Mouse (Mus musculus): ENCODE measurements around the gene Bcdin3d. TPM values are rescaled to one million over a fixed set of nuclear protein-coding genes. Genes with fewer than 3 reads are reported as not detected.
A peak's percentile ranks its signal among the peaks of the same experiment; 100 is the strongest.

The Bcdin3d gene
- 16.3 and 17.3 TPM in 2 replicates for polyA plus RNA-seq (2015; fragmentation: Nextera tagmentation; extraction: Ambion mirVana)

DNA sequence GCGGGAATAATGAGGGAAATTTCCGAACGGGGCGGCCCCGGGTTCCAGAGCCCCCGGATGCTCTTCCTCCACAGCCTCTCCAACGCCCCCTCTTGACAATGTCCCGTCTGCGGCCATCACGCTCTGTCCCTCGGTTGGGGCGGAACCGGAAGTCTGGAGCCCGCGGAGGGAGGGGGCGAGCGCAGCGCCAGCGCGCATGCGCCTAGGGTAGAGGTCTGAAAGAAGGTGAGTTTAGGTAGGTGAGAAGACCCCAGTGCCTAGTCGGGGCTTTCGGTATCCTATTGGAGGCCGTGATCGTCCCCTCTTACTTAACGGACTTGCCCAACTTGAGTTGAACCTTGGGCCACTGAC, at the start of gene Bcdin3d:
Bcdin3d (minus strand) TSS at position 155 of the 351 bp plus-strand sequence.
- peak within 1 kb of the TSS; percentile 90 for H3K9ac ChIP-seq
- 0 out of 2 replicates have a peak, but pooled peaks cover 2% of the 10 kb centered on the region for H3K9me3 ChIP-seq
- H3K27ac ChIP-seq = peak within 1 kb of the TSS; percentile 93
- peak; percentile 80 for ATAC-seq (ENCODE audit: insufficient number of reproducible peaks, insufficient read depth, low FRiP score, low TSS enrichment, low read depth)
- no peaks in the 10 kb centered on the region for H3K27me3 ChIP-seq
- WGBS = under 1% methylated on average over 26 of the region's 26 CpGs
- peak within 1 kb of the TSS; percentile 81 for H3K4me3 ChIP-seq
- peak within 1 kb of the TSS; percentile 72 for H3K4me2 ChIP-seq
- peaks cover 17% of the 10 kb centered on the region for H3K36me3 ChIP-seq
- peaks cover 13% of the 10 kb centered on the region for H3K4me1 ChIP-seq

DNA sequence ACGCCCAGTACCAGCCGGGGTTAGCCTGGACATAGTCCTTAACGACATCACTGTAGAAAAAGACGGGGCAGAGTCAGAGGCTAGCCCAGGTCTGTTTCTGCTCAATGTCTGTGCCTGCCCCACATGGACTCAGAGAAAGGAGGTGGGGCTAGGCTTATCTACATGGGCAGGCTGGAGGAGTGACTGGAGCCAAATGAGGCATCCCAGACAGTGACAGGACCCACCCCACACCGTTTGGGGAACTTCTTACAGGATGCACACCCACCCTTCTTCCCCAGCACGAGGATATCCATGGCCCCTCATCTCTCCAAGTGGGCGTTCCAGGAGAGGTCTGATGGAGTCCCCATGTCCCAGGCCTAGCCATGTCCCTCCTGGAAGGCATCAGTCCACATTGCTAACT, 45.8 kb upstream of the Bcdin3d start:
- H3K36me3 ChIP-seq = no peaks in the 10 kb centered on the region
- H3K9ac ChIP-seq = no peak overlapping the region
- no peak; the same call in 1 of the 2 replicates for ATAC-seq (ENCODE audit: insufficient number of reproducible peaks, insufficient read depth, low FRiP score, low TSS enrichment, low read depth)
- H3K4me3 ChIP-seq = no peak overlapping the region
- H3K4me1 ChIP-seq = no peaks in the 10 kb centered on the region
- H3K4me2 ChIP-seq = no peak overlapping the region
- H3K27me3 ChIP-seq = peaks cover 26% of the 10 kb centered on the region
- no peaks in the 10 kb centered on the region for H3K9me3 ChIP-seq
- WGBS = 87% methylated on average over 7 of the region's 7 CpGs
- H3K27ac ChIP-seq = no peak overlapping the region

- Histone ChIP-seq H3K4me2 (no peak overlapping the region), H3K27me3 (peaks cover 23% of the 10 kb centered on the region), H3K4me3 (no peak overlapping the region), H3K9me3 (no peaks in the 10 kb centered on the region), H3K36me3 (no peaks in the 10 kb centered on the region), H3K4me1 (no peaks in the 10 kb centered on the region), H3K9ac (no peak overlapping the region), H3K27ac (no peak overlapping the region)
- WGBS = 84% methylated on average over 9 of the region's 9 CpGs
- no peak for ATAC-seq (ENCODE audit: insufficient number of reproducible peaks, insufficient read depth, low FRiP score, low TSS enrichment, low read depth)
Observed at GRCm38 (mm10) chr15:99519626-99520025, 45.1 kb upstream of the Bcdin3d start.

GRCm38 (mm10) chr15:99517715-99518114, 43.2 kb upstream of the Bcdin3d start:
- WGBS = 68% methylated on average over 7 of the region's 7 CpGs
- Histone ChIP-seq H3K4me2 (no peak overlapping the region), H3K27me3 (peaks cover 20% of the 10 kb centered on the region), H3K4me1 (no peaks in the 10 kb centered on the region), H3K4me3 (no peak overlapping the region), H3K9ac (no peak overlapping the region), H3K36me3 (no peaks in the 10 kb centered on the region), H3K27ac (no peak overlapping the region), H3K9me3 (no peaks in the 10 kb centered on the region)
- no peak for ATAC-seq (ENCODE audit: insufficient number of reproducible peaks, insufficient read depth, low FRiP score, low TSS enrichment, low read depth)

GRCm38 (mm10) chr15:99516715-99517114, 42.2 kb upstream of the Bcdin3d start:
- no peaks in the 10 kb centered on the region for H3K36me3 ChIP-seq
- ATAC-seq (ENCODE audit: insufficient number of reproducible peaks, insufficient read depth, low FRiP score, low TSS enrichment, low read depth) = no peak
- peaks cover 16% of the 10 kb centered on the region for H3K27me3 ChIP-seq
- H3K4me3 ChIP-seq = no peak overlapping the region
- no peak overlapping the region for H3K27ac ChIP-seq
- H3K9ac ChIP-seq = no peak overlapping the region
- WGBS = 54% methylated on average over 8 of the region's 8 CpGs
- H3K4me1 ChIP-seq = no peaks in the 10 kb centered on the region
- no peak overlapping the region for H3K4me2 ChIP-seq
- H3K9me3 ChIP-seq = no peaks in the 10 kb centered on the region

DNA sequence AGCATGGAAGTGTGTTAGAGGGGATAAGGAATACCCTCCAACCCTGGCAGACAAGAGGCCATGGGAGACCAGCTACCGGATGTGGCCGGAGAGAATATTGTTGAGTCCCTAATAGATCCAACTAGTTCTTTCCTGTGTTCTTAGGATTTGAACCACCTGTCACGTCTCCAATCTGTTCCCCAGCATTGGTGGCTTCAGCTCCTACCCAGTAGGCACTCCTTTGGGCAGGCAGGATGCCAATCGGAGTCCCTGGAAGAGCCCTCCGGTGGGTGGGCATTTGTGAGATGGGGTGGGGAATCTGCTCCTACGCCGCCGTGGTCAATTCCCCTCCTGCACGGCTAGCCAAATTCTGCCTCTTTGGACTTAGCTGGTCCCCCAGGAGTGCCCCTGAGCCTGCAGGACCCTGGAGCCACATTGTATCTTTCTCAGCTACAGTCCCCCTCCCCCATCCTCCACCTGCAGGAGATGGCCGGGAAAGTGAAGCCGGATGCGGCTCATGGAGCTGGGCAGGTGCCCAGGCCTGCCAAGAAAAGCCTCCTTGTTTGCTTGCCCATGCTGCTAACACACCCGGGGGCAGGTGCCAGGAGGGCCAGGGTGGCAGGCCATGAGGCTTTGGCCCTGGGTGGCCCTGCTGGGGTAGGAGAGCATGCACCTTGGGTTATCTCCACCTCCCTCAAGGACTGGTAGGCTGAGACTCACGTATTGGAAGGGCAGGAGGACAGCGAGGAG, 37.4 kb upstream of the Bcdin3d start:
- no peak overlapping the region for H3K4me2 ChIP-seq
- H3K4me1 ChIP-seq = no peaks in the 10 kb centered on the region
- peaks cover 6% of the 10 kb centered on the region; the same call in 1 of the 2 replicates for H3K27me3 ChIP-seq
- H3K4me3 ChIP-seq = no peak overlapping the region
- no peak overlapping the region for H3K9ac ChIP-seq
- no peak for ATAC-seq (ENCODE audit: insufficient number of reproducible peaks, insufficient read depth, low FRiP score, low TSS enrichment, low read depth)
- no peaks in the 10 kb centered on the region for H3K36me3 ChIP-seq
- 77% methylated on average over 15 of the region's 15 CpGs for WGBS
- no peak overlapping the region for H3K27ac ChIP-seq
- H3K9me3 ChIP-seq = no peaks in the 10 kb centered on the region

GRCm38 (mm10) chr15:99510621-99511020, 36.1 kb upstream of the Bcdin3d start:
- Histone ChIP-seq H3K27ac (no peak overlapping the region), H3K9me3 (no peaks in the 10 kb centered on the region), H3K9ac (no peak overlapping the region), H3K36me3 (no peaks in the 10 kb centered on the region), H3K27me3 (no peaks in the 10 kb centered on the region), H3K4me1 (peaks cover 7% of the 10 kb centered on the region; the same call in 1 of the 2 replicates), H3K4me2 (no peak overlapping the region), H3K4me3 (no peak overlapping the region)
- 70% methylated on average over 3 of the region's 3 CpGs for whole genome bisulfite sequencing
- ATAC-seq (ENCODE audit: insufficient number of reproducible peaks, insufficient read depth, low FRiP score, low TSS enrichment, low read depth) = no peak

DNA sequence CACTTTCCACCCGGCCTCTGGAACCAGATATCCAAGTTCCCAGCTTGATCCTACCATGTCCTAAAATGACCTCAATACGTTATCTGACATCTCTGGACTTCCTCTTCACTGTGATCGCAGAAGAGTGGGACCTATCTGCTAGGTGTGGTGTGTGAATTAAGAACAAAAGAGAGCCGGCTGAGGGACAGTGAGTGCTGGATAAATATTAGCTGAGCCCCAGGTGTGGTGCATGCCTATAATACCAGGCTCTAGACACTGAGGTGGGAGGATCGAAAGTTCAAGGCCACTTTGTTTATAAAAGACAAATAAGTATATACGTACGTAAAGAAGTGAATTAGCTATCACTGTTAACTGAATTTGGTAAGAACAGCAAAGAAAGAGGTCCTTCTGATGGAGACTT, 35.3 kb upstream of the Bcdin3d start:
- H3K4me3 ChIP-seq = no peak overlapping the region
- H3K36me3 ChIP-seq = no peaks in the 10 kb centered on the region
- H3K9ac ChIP-seq = no peak overlapping the region
- no peak overlapping the region for H3K27ac ChIP-seq
- H3K4me2 ChIP-seq = no peak overlapping the region
- H3K4me1 ChIP-seq = peaks cover 7% of the 10 kb centered on the region; the same call in 1 of the 2 replicates
- no peaks in the 10 kb centered on the region for H3K9me3 ChIP-seq
- ATAC-seq (ENCODE audit: insufficient number of reproducible peaks, insufficient read depth, low FRiP score, low TSS enrichment, low read depth) = no peak
- no peaks in the 10 kb centered on the region for H3K27me3 ChIP-seq
- WGBS = 82% methylated on average over 7 of the region's 7 CpGs

DNA sequence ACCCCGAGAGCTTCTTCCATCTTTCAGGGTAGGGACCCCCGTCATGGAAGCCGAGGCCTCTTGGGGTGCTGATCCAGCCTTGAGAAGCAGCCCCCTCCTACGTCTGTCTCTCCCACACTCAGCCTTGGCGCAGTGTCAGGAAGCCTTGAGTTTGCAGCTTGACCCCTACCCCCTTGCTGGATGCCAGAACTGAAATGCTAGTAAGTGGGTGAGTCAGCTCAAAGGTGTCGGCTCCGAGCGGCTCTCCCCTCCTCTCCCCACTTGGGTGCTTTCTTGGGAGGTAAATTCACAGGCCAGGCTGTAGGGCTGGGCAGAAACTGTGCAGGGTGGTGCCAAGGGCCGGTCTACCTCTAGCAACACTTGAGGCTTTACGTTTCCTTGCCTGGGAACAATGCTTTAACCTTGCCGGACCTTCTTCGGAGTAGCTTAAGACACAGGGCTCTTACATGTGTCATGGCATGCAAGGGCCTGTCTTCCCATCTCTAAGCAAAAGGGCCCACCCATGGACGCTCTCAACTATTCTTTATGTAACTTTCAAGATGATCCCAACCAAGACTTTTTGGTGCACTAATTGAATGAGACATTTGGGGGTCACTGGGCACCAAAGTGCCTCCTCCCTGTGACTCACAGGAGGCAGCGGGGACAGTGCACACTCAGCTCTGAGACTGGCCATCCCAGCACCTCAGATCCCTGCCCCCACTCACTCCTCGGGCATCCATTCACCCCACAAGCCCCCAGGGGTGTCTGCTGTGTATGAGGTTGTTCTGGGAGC, 31.0 kb upstream of the Bcdin3d start:
- Histone ChIP-seq H3K27ac (no peak overlapping the region), H3K4me2 (no peak overlapping the region), H3K4me1 (peaks cover 40% of the 10 kb centered on the region), H3K4me3 (no peak overlapping the region), H3K9ac (no peak overlapping the region), H3K9me3 (no peaks in the 10 kb centered on the region), H3K27me3 (peaks cover 8% of the 10 kb centered on the region; the same call in 1 of the 2 replicates), H3K36me3 (no peaks in the 10 kb centered on the region)
- 75% methylated on average over 15 of the region's 15 CpGs for WGBS
- no peak for ATAC-seq (ENCODE audit: insufficient number of reproducible peaks, insufficient read depth, low FRiP score, low TSS enrichment, low read depth)

GRCm38 (mm10) chr15:99503256-99503655, 28.7 kb upstream of the Bcdin3d start:
- Histone ChIP-seq H3K27me3 (peaks cover 18% of the 10 kb centered on the region; the same call in 1 of the 2 replicates), H3K4me2 (no peak overlapping the region), H3K4me1 (peaks cover 46% of the 10 kb centered on the region), H3K4me3 (no peak overlapping the region), H3K27ac (0 out of 2 replicates have a peak overlapping the region, but pooled peaks have one; percentile 78), H3K9ac (no peak overlapping the region), H3K9me3 (no peaks in the 10 kb centered on the region), H3K36me3 (no peaks in the 10 kb centered on the region)
- WGBS = 70% methylated on average over 5 of the region's 5 CpGs
- no peak for ATAC-seq (ENCODE audit: insufficient number of reproducible peaks, insufficient read depth, low FRiP score, low TSS enrichment, low read depth)

DNA sequence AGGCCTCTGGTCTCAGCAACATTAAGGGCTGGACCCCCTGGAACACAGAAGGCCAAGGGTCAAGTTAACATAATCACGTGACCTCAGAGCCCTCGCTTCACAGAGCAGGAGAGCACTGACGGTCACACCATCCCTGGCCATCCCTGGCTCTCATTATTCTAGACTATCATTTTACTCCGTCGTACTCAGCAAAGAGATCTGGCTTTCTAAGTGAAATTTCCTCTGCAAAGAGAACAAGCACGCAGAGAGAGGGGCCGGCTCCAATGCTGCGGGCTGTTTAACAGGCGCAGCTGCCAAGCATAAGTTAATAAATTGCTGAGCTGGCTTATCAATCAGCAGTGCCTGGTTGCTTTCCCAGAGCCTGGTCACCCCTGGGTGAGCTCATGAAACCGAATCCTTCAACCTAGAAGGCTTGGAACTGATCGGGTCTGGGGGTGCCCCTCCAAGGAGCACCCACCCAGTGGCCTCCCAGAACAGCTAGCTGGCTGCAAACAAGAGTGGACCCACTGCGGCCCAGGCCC, 27.8 kb upstream of the Bcdin3d start:
- Histone ChIP-seq H3K9me3 (no peaks in the 10 kb centered on the region), H3K36me3 (no peaks in the 10 kb centered on the region), H3K4me3 (no peak overlapping the region), H3K4me2 (peak overlapping the region; percentile 32), H3K9ac (0 out of 2 replicates have a peak overlapping the region, but pooled peaks have one; percentile 51), H3K27me3 (peaks cover 20% of the 10 kb centered on the region; the same call in 1 of the 2 replicates), H3K27ac (peak overlapping the region; percentile 78), H3K4me1 (peaks cover 55% of the 10 kb centered on the region)
- no peak for ATAC-seq (ENCODE audit: insufficient number of reproducible peaks, insufficient read depth, low FRiP score, low TSS enrichment, low read depth)
- 24% methylated on average over 12 of the region's 12 CpGs for WGBS

Data from embryonic facial prominence, embryonic 13.5 days (tissue).